Mouse (Mus musculus) megakaryocyte, embryonic 14.5 days (primary cell): ENCODE results near the gene Rbp3. TPM values are rescaled to one million over a fixed set of nuclear protein-coding genes. Genes with fewer than 3 reads are reported as not detected.

Source experiments
- H3K27me3 ChIP-seq: replicated peaks from 2 replicates; pipeline ENCODE3; 2012; ENCODE audit warnings: inconsistent platforms
- H3K36me3 ChIP-seq: replicated peaks from 2 replicates; pipeline ENCODE3; 2012; ENCODE audit warnings: low read length, inconsistent platforms, mixed read lengths
- H3K4me1 ChIP-seq: 2 replicates; pipeline ENCODE4 v1.6.1; 2012; ENCODE audit warnings: inconsistent platforms
- H3K4me3 ChIP-seq: replicated peaks from 2 replicates; pipeline ENCODE3; 2012; ENCODE audit warnings: moderate library complexity, mild to moderate bottlenecking, inconsistent platforms
- H3K9me3 ChIP-seq: 2 replicates; pipeline ENCODE4 v1.6.1; 2012; ENCODE audit warnings: inconsistent platforms
- FLI1 ChIP-seq: IDR thresholded peaks from 2 replicates; pipeline ENCODE4 v1.6.1; 2012; ENCODE audit warnings: low read length, inconsistent platforms, mixed read lengths
- GATA1 ChIP-seq: IDR thresholded peaks from 3 replicates; pipeline ENCODE4 v1.6.1; 2012; ENCODE audit warnings: mixed read lengths, low read length, inconsistent platforms, borderline replicate concordance
- polyA plus RNA-seq: library from polyadenylated mRNA; stranded (reverse); fragments of >175 nt; gene quantifications from 2 replicates; pipeline ENCODE4 v1.2.3, GENCODE M21; 2012; ENCODE audit warnings: low replicate concordance; ENCODE audit not compliant: insufficient read depth

Rbp3 gene
- polyA plus RNA-seq, 1 experiment = not detected

- no peaks in the 10 kb centered on the region for H3K36me3 ChIP-seq
- TF ChIP-seq FLI1 = no peak
- TF ChIP-seq GATA1 = no peak
Observed at GRCm38 (mm10) chr14:33972679-33973078, 18.9 kb downstream of the Rbp3 start.

GRCm38 (mm10) chr14:33974752-33975151 lies 20.9 kb downstream of the Rbp3 start:
- Histone ChIP-seq H3K9me3 (peaks cover 31% of the 10 kb centered on the region; the same call in 1 of the 2 replicates), H3K4me3 (peak overlapping the region; percentile 24), H3K27me3 (peaks cover 7% of the 10 kb centered on the region), H3K4me1 (no peaks in the 10 kb centered on the region), H3K36me3 (no peaks in the 10 kb centered on the region)
- TF ChIP-seq FLI1 (no peak), GATA1 (no peak)

More at GRCm38 (mm10) chr14:33972679-33973078, 18.9 kb downstream of the Rbp3 start:
- H3K4me3 ChIP-seq = peak overlapping the region; percentile 33
- H3K27me3 ChIP-seq = no peaks in the 10 kb centered on the region
- peaks cover 21% of the 10 kb centered on the region; the same call in 1 of the 2 replicates for H3K9me3 ChIP-seq
- no peaks in the 10 kb centered on the region for H3K4me1 ChIP-seq

GRCm38 (mm10) chr14:33977748-33978147 lies 23.9 kb downstream of the Rbp3 start:
- no peak for TF ChIP-seq FLI1
- H3K36me3 ChIP-seq = no peaks in the 10 kb centered on the region
- H3K4me3 ChIP-seq = no peak overlapping the region
- H3K27me3 ChIP-seq = peaks cover 7% of the 10 kb centered on the region
- peaks cover 12% of the 10 kb centered on the region; the same call in 1 of the 2 replicates for H3K9me3 ChIP-seq
- H3K4me1 ChIP-seq = no peaks in the 10 kb centered on the region

- Histone ChIP-seq H3K27me3 (peaks cover 7% of the 10 kb centered on the region), H3K4me1 (no peaks in the 10 kb centered on the region), H3K4me3 (no peak within 1 kb of the TSS), H3K9me3 (peaks cover 12% of the 10 kb centered on the region; the same call in 1 of the 2 replicates), H3K36me3 (no peaks in the 10 kb centered on the region)
- no peak for TF ChIP-seq GATA1
- no peak for TF ChIP-seq FLI1
Observed at GRCm38 (mm10) chr14:33978604-33979059, 24.8 kb downstream of the Rbp3 start, which contains the start of gene Zfp488. Zfp488 (minus strand) TSS chr14:33978764.

GRCm38 (mm10) chr14:33989201-33989600 lies 35.4 kb downstream of the Rbp3 start:
- no peaks in the 10 kb centered on the region for H3K4me1 ChIP-seq
- H3K4me3 ChIP-seq = no peak overlapping the region
- H3K27me3 ChIP-seq = no peaks in the 10 kb centered on the region
- H3K36me3 ChIP-seq = no peaks in the 10 kb centered on the region
- TF ChIP-seq FLI1 (no peak), GATA1 (no peak)
- H3K9me3 ChIP-seq = 0 out of 2 replicates have a peak, but pooled peaks cover 24% of the 10 kb centered on the region

- H3K9me3 ChIP-seq = peaks cover 30% of the 10 kb centered on the region; the same call in 1 of the 2 replicates
- TF ChIP-seq GATA1 = no peak
- no peak for TF ChIP-seq FLI1
- no peak overlapping the region for H3K4me3 ChIP-seq
- H3K36me3 ChIP-seq = no peaks in the 10 kb centered on the region
- no peaks in the 10 kb centered on the region for H3K27me3 ChIP-seq
- no peaks in the 10 kb centered on the region for H3K4me1 ChIP-seq
Observed at GRCm38 (mm10) chr14:33991971-33992370, 38.2 kb downstream of the Rbp3 start.

GRCm38 (mm10) chr14:33993051-33993450 lies 39.2 kb downstream of the Rbp3 start:
- Histone ChIP-seq H3K36me3 (no peaks in the 10 kb centered on the region), H3K27me3 (no peaks in the 10 kb centered on the region), H3K9me3 (peaks cover 27% of the 10 kb centered on the region; the same call in 1 of the 2 replicates)

GRCm38 (mm10) chr14:33993521-33994289 lies 39.9 kb downstream of the Rbp3 start:
- Histone ChIP-seq H3K27me3 (no peaks in the 10 kb centered on the region), H3K4me1 (no peaks in the 10 kb centered on the region), H3K4me3 (no peak overlapping the region), H3K36me3 (no peaks in the 10 kb centered on the region), H3K9me3 (peaks cover 23% of the 10 kb centered on the region; the same call in 1 of the 2 replicates)
- TF ChIP-seq GATA1 (no peak), FLI1 (no peak)

More at GRCm38 (mm10) chr14:33993051-33993450, 39.2 kb downstream of the Rbp3 start:
- no peak overlapping the region for H3K4me3 ChIP-seq
- H3K4me1 ChIP-seq = no peaks in the 10 kb centered on the region
- TF ChIP-seq GATA1 (no peak), FLI1 (no peak)

- TF ChIP-seq GATA1 = no peak
- no peak for TF ChIP-seq FLI1
- Histone ChIP-seq H3K36me3 (no peaks in the 10 kb centered on the region), H3K9me3 (peaks cover 18% of the 10 kb centered on the region; the same call in 1 of the 2 replicates), H3K4me1 (no peaks in the 10 kb centered on the region), H3K4me3 (no peak overlapping the region), H3K27me3 (no peaks in the 10 kb centered on the region)
Observed at GRCm38 (mm10) chr14:33997427-33997826, 43.6 kb downstream of the Rbp3 start.

- TF ChIP-seq GATA1 (no peak), FLI1 (no peak)
- no peaks in the 10 kb centered on the region for H3K4me1 ChIP-seq
- H3K27me3 ChIP-seq = no peaks in the 10 kb centered on the region
- no peaks in the 10 kb centered on the region for H3K36me3 ChIP-seq
- H3K4me3 ChIP-seq = no peak overlapping the region
- H3K9me3 ChIP-seq = peaks cover 9% of the 10 kb centered on the region; the same call in 1 of the 2 replicates
Observed at GRCm38 (mm10) chr14:34000076-34000475, 46.3 kb downstream of the Rbp3 start.
